Mouse (Mus musculus) yolk sac, embryonic 10.5 days (tissue): ENCODE data around the gene Zfp622.
"Not testable (repeated sequence)": the region's sequence is repeated elsewhere in the genome, so short reads cannot be mapped to it uniquely, and the experiment has no call there.

Experiments used
- DNase-seq: peaks from one replicate; pipeline ENCODE4 v3.0.0-alpha.2; 2017; ENCODE audit warnings: low spot score

The Zfp622 gene

GRCm38 (mm10) chr15:25971596-25971995 lies 12.6 kb upstream of the Zfp622 start:
- no peak for DNase-seq

GRCm38 (mm10) chr15:25972758-25973157 lies 11.4 kb upstream of the Zfp622 start:
- DNase-seq, result no peak

GRCm38 (mm10) chr15:25974352-25974751 lies 9.8 kb upstream of the Zfp622 start:
- DNase-seq, result no peak

GRCm38 (mm10) chr15:25975810-25976209 lies 8.4 kb upstream of the Zfp622 start:
- DNase-seq, result peak; percentile 33

GRCm38 (mm10) chr15:25983614-25984013 lies 552 bp upstream of the Zfp622 start:
- not testable (repeated sequence) for DNase-seq

GRCm38 (mm10) chr15:25984734-25985492 lies 747 bp downstream of the Zfp622 start:
- peak; percentile 45 for DNase-seq

GRCm38 (mm10) chr15:25992992-25993727 lies 9.0 kb downstream of the Zfp622 start:
- DNase-seq, result no peak

- DNase-seq, result no peak
These were observed 11.4 kb downstream of the Zfp622 start for GRCm38 (mm10) chr15:25995521-25995920.

- not testable (repeated sequence) for DNase-seq
These were observed 15.4 kb downstream of the Zfp622 start for GRCm38 (mm10) chr15:25999545-25999944.

GRCm38 (mm10) chr15:26008621-26009020 lies 24.5 kb downstream of the Zfp622 start:
- no peak for DNase-seq

- DNase-seq, result no peak
These were observed 28.7 kb downstream of the Zfp622 start for GRCm38 (mm10) chr15:26012891-26013290.

- peak; percentile 10 for DNase-seq
These were observed 32.0 kb downstream of the Zfp622 start for GRCm38 (mm10) chr15:26015979-26016665.

GRCm38 (mm10) chr15:26021721-26022120 lies 37.6 kb downstream of the Zfp622 start:
- no peak for DNase-seq

- no peak for DNase-seq
These were observed 38.5 kb downstream of the Zfp622 start for GRCm38 (mm10) chr15:26022636-26023035.

GRCm38 (mm10) chr15:26031692-26032091 lies 47.5 kb downstream of the Zfp622 start:
- no peak for DNase-seq

GRCm38 (mm10) chr15:26040567-26040966 lies 56.4 kb downstream of the Zfp622 start:
- no peak for DNase-seq

GRCm38 (mm10) chr15:26041196-26041947 lies 57.2 kb downstream of the Zfp622 start:
- no peak for DNase-seq
